Mouse (Mus musculus): Measurements from ENCODE around the gene Slc38a2. TPM values are rescaled to one million over a fixed set of nuclear protein-coding genes. Genes with fewer than 3 reads are reported as not detected.

Slc38a2 gene
- polyA plus RNA-seq, 1 experiment from 2014 or later: 148 TPM

DNA sequence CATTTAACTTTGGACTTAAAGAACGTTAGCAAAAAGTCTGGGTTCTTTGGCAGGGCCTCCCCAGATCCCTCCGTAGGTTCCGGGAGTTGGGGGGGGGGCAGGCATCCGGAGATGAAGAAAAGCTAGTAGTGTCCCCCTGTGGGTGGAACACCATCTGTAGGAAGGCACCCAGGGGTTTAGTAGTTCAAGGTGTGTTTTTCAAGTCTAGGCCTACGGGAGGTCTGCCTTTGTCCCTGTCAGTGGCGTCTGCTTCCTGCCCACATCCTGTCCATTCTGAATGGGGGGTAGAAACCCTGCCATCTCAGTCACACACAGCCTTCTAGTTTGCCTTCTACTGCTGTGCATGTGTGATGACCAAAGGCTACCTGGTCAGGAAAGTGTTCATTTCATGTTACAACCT is 20.6 kb upstream of the Slc38a2 start:
- in situ Hi-C loops (cut with MboI; ENCODE audit: low pct_unique_long_range_greater_than_20kb): no loop called here
- DNase-seq (ENCODE audit: low read depth, low spot score) (no peak), ATAC-seq (no peak)
- POLR2A ChIA-PET: no interaction called here
- no peaks in the 10 kb centered on the region for H3K27me3 ChIP-seq
- no peak for TF ChIP-seq CTCF (IDR thresholded peaks at IDR 0.05)
- CTCF ChIA-PET: interaction anchor here (2.0 kb wide), 1 partner anchor 217 kb away, joined by 7 read pairs; no protein-coding TSS in a partner anchor

GRCm38 (mm10) chr15:96718466-96718865 is 18.9 kb upstream of the Slc38a2 start:
- H3K27me3 ChIP-seq: no peaks in the 10 kb centered on the region
- DNase-seq (ENCODE audit: low read depth, low spot score) (no peak), ATAC-seq (no peak)
- POLR2A ChIA-PET: no interaction called here
- in situ Hi-C loops (cut with MboI; ENCODE audit: low pct_unique_long_range_greater_than_20kb): no loop called here
- CTCF ChIA-PET: no interaction called here
- no peak for TF ChIP-seq CTCF (IDR thresholded peaks at IDR 0.05)

DNA sequence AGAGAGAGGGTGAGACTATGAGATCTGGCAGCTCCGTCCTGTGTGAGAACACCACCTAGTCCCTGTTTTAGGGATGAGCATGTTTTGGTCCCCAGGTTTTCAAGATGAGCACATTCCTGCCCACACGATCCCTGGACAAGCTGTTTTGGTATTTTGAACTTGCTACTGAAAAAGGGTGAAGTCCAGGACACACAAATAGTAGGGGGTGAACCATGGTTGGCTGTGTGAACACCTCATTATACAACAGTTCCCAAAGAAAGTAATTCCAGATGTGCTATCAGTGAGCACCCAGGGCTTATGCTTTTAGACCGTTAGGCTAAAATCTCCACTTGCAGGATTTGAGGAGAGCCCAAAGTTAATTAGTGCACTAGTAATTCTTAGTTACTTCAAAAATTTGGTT is 17.7 kb upstream of the Slc38a2 start:
- DNase-seq (ENCODE audit: low read depth, low spot score) (no peak), ATAC-seq (no peak)
- TF ChIP-seq CTCF (IDR thresholded peaks at IDR 0.05): no peak
- in situ Hi-C loops (cut with MboI; ENCODE audit: low pct_unique_long_range_greater_than_20kb): no loop called here
- ChIA-PET POLR2A (no interaction called here), CTCF (interaction anchor here (0.8 kb wide), 1 partner anchor 219 kb away, joined by 3 read pairs; no protein-coding TSS in a partner anchor)
- no peaks in the 10 kb centered on the region for H3K27me3 ChIP-seq

DNA sequence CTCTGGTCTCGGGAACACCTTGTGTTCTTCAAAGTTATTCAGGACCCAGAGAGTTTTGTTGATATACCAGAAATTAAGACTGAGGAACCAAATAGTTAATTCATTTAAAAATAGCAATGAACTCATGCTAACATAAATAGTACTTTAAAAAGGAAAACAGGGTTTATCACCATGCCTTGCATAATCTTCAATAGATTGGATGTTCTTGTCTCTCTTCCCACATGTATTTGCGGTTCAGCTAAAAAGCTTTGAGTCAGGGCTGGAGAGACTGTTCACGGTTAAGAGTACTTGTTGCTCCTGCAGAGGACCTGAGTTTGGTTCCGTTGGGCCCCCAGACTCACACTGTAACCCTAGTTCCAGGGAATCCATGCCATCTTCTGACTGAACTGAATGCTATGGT is 16.8 kb upstream of the Slc38a2 start:
- DNase-seq (ENCODE audit: low read depth, low spot score): no peak
- no peak for ATAC-seq
- ChIA-PET CTCF (no interaction called here), POLR2A (interaction anchor here (1.2 kb wide), 1 partner anchor 57 kb away, joined by 3 read pairs; no protein-coding TSS in a partner anchor)
- no peaks in the 10 kb centered on the region for H3K27me3 ChIP-seq
- TF ChIP-seq CTCF (IDR thresholded peaks at IDR 0.05): no peak
- in situ Hi-C loops (cut with MboI; ENCODE audit: low pct_unique_long_range_greater_than_20kb): no loop called here

DNA sequence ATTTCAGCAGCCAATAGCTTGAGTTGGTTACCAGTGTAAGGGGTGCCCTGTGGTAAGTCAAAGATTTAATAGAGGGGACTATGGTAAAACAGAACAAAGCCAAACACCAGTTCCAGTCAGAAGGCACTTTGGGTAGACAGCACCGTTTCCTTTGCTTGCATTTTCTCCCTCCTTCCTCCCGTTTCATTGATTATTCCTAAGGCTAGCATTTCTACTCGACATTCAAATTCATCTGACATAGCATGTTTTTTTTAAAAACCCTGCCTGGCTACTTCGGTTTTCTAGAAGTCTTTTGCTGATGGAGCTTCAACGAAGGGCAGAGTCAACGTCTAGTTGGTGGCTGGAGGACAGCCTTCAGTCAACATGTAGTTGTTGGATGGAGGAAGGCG is 16.2 kb upstream of the Slc38a2 start:
- in situ Hi-C loops (cut with MboI; ENCODE audit: low pct_unique_long_range_greater_than_20kb): no loop called here
- ChIA-PET CTCF (no interaction called here), POLR2A (interaction anchor here (1.2 kb wide), 1 partner anchor 58 kb away, joined by 3 read pairs; no protein-coding TSS in a partner anchor)
- H3K27me3 ChIP-seq: no peaks in the 10 kb centered on the region
- no peak for ATAC-seq
- DNase-seq (ENCODE audit: low read depth, low spot score): no peak
- TF ChIP-seq CTCF (IDR thresholded peaks at IDR 0.05): no peak

DNA sequence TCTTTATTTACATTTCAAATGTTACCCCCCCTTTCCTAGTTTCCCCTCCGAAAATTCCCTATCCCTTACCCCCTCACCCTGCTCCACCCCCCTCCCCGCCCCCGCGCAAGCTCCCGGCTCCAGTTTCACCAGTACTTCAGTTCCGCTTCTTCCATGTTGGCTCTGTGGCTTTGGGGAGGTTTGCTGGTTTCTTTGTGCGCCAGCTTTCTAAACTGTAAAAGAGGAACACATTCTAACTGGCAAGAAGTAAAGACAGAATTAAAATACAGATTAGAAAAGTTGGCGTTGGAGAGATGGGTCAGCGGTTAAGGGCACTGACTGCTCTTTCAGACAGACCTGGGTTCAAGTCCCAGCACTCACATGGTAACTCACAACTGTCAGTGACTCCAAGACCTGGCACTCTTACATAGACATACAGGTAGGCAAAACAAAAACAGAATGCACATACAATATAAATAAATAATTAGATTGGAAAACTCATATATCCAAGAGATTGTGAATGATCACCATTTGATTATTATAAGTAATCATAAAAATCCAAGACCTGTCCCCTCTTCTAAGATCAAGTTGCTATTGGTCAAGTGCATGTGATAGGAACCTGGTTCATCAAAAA is 15.7 kb upstream of the Slc38a2 start:
- TF ChIP-seq CTCF (IDR thresholded peaks at IDR 0.05): no peak
- CTCF ChIA-PET: no interaction called here
- POLR2A ChIA-PET: interaction anchor here (1.2 kb wide), 1 partner anchor 58 kb away, joined by 3 read pairs; no protein-coding TSS in a partner anchor

GRCm38 (mm10) chr15:96714676-96715016 is 15.1 kb upstream of the Slc38a2 start:
- ATAC-seq: no peak
- no peak for TF ChIP-seq CTCF (IDR thresholded peaks at IDR 0.05)
- no peak for DNase-seq (ENCODE audit: low read depth, low spot score)
- POLR2A ChIA-PET: interaction anchor here (0.7 kb wide), 1 partner anchor 10 kb away, joined by 3 read pairs; no protein-coding TSS in a partner anchor
- in situ Hi-C loops (cut with MboI; ENCODE audit: low pct_unique_long_range_greater_than_20kb): no loop called here
- no peaks in the 10 kb centered on the region for H3K27me3 ChIP-seq
- CTCF ChIA-PET: interaction anchor here (3.6 kb wide), 1 partner anchor 7 kb away, joined by 14 read pairs; no protein-coding TSS in a partner anchor

More for the DNA sequence above, 15.7 kb upstream of the Slc38a2 start:
- DNase-seq (ENCODE audit: low read depth, low spot score) (no peak), ATAC-seq (no peak)
- no peaks in the 10 kb centered on the region for H3K27me3 ChIP-seq
- in situ Hi-C loops (cut with MboI; ENCODE audit: low pct_unique_long_range_greater_than_20kb): no loop called here

DNA sequence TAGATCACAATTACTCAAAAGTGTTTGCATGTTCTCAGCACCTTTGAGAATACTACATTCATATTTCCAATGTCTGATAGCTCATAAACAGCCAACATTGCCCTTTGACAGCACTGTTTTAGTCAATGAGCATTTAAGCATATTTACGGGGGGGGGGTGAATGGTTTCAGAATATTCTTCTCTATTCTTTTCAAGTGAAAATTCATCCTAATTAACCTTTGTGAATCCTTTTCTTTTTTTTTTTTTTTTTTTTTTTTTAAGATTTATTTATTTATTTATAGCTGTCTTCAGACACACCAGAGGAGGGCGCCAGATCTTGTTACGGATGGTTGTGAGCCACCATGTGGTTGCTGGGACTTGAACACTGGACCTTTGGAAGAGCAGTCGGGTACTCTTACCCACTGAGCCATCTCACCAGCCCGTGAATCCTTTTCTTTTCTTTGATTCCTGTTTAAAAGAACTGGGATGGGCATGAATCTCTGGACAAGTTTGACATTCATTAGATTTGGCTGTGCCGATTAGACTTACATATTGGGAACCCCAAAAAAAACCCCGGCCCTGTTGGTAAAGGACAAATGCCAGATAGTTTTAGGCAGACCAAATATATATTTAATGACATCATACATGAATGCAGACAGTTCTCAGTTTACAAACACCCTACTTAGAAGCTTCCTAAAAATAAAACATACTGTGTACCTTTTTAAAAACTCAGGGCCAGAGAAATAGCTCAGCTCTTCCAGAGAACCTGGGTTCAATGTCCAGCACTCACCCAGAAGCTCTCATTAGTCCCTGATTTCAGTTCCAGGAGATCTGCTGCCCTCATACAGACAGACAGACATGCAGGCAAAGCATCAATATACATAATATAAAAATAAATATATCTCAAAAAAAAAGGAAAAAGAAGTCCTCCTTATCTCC is 14.5 kb upstream of the Slc38a2 start:
- ATAC-seq (no peak), DNase-seq (ENCODE audit: low read depth, low spot score) (no peak)
- ChIA-PET CTCF (interaction anchor here (1.2 to 3.6 kb wide), 4 partner anchors 8 to 160 kb away, joined by 3 to 14 read pairs (median 4); no protein-coding TSS in a partner anchor), POLR2A (interaction anchor here (0.7 to 1.0 kb wide), 4 partner anchors 11 to 296 kb away, joined by 3 to 4 read pairs (median 3); no protein-coding TSS in a partner anchor)
- no peaks in the 10 kb centered on the region for H3K27me3 ChIP-seq
- in situ Hi-C loops (cut with MboI; ENCODE audit: low pct_unique_long_range_greater_than_20kb): no loop called here
- TF ChIP-seq CTCF (IDR thresholded peaks at IDR 0.05): no peak

DNA sequence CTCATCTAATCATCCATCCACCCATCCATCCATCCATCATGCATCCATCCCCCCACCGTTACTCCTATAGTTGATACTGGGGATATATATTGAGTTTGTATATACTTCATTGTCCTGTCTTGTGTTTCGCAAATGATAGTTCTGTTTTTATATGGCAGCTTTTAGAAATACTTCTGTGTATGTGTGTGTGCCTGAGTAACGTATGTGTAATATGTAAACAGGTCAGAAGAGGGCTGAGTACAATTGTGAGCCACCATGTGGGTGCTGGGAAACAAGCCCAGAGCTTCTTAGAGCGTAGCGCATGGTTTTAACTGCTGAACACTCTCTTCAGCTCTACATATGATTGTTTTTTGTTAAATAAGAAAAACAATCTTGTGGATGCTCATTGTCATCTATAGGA is 12.8 kb upstream of the Slc38a2 start:
- TF ChIP-seq CTCF (IDR thresholded peaks at IDR 0.05): no peak
- POLR2A ChIA-PET: interaction anchor here (1.1 kb wide), 1 partner anchor 10 kb away, joined by 3 read pairs; no protein-coding TSS in a partner anchor
- in situ Hi-C loops (cut with MboI; ENCODE audit: low pct_unique_long_range_greater_than_20kb): no loop called here
- CTCF ChIA-PET: interaction anchor here (0.8 to 3.6 kb wide), 6 partner anchors 10 to 224 kb away, joined by 3 to 14 read pairs (median 4); no protein-coding TSS in a partner anchor
- DNase-seq (ENCODE audit: low read depth, low spot score) (no peak), ATAC-seq (no peak)
- H3K27me3 ChIP-seq: no peaks in the 10 kb centered on the region

DNA sequence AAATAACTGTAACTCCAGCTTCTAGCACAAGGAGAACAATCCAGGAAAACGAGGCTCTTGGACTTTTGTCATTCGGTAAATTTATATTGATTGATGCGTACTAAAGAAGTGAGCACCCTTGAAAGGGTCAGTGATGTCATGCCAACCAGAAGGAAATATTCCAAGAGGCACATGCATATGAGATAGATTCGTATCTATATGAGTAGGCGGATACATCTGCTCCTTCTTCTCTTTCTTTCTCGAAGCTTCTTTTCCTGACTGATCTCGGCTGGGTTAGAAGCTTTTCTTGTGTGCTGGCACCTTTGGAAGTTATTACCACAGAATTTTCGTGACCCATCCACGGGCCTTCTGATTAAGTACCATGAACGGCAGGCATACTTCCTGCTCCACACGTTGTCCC is 12.1 kb upstream of the Slc38a2 start:
- ChIA-PET POLR2A (interaction anchor here (1.1 kb wide), 1 partner anchor 10 kb away, joined by 3 read pairs; no protein-coding TSS in a partner anchor), CTCF (interaction anchor here (1.3 to 3.6 kb wide), 4 partner anchors 10 to 225 kb away, joined by 3 to 14 read pairs (median 7); no protein-coding TSS in a partner anchor)
- TF ChIP-seq CTCF (IDR thresholded peaks at IDR 0.05): no peak
- ATAC-seq (no peak), DNase-seq (ENCODE audit: low read depth, low spot score) (no peak)
- in situ Hi-C loops (cut with MboI; ENCODE audit: low pct_unique_long_range_greater_than_20kb): no loop called here
- H3K27me3 ChIP-seq: no peaks in the 10 kb centered on the region
